Mouse (Mus musculus): ENCODE results near the gene Usp6nl. TPM values are rescaled to one million over a fixed set of nuclear protein-coding genes. Genes with fewer than 3 reads are reported as not detected.

The Usp6nl gene
- polyA plus RNA-seq, 1 experiment: 6.3 TPM

- WGBS: 14% methylated on average over 9 of the region's 9 CpGs
- no peak for TF ChIP-seq POLR2A (IDR thresholded peaks at IDR 0.05; ENCODE audit: low read depth, low read length)
- no peak for TF ChIP-seq CTCF (IDR thresholded peaks at IDR 0.05; ENCODE audit: extremely low read depth, insufficient read length, insufficient replicate concordance, low read depth, low read length)
- H3K36me3 ChIP-seq (ENCODE audit: control insufficient read depth, insufficient read depth, low read length): no peaks in the 10 kb centered on the region
- peaks cover 10% of the 10 kb centered on the region for H3K4me1 ChIP-seq (ENCODE audit: control insufficient read depth, insufficient read depth, insufficient read length, low read length)
- H3K27me3 ChIP-seq (ENCODE audit: control insufficient read depth, insufficient read depth, low read length): no peaks in the 10 kb centered on the region
- H3K4me3 ChIP-seq (ENCODE audit: low read depth, low read length): no peak overlapping the region
- H3K27ac ChIP-seq (ENCODE audit: insufficient read depth, low read depth, low read length): peak overlapping the region; percentile 2; the same call in 1 of the 2 replicates
Observed at GRCm38 (mm10) chr2:6366521-6366928, 44.1 kb downstream of the Usp6nl start.

- Histone ChIP-seq H3K4me1 (ENCODE audit: control insufficient read depth, insufficient read depth, insufficient read length, low read length) (peaks cover 10% of the 10 kb centered on the region), H3K4me3 (ENCODE audit: low read depth, low read length) (no peak overlapping the region), H3K27ac (ENCODE audit: insufficient read depth, low read depth, low read length) (no peak overlapping the region), H3K36me3 (ENCODE audit: control insufficient read depth, insufficient read depth, low read length) (no peaks in the 10 kb centered on the region), H3K27me3 (ENCODE audit: control insufficient read depth, insufficient read depth, low read length) (no peaks in the 10 kb centered on the region)
- 54% methylated on average over 6 of the region's 6 CpGs for WGBS
- no peak for TF ChIP-seq CTCF (IDR thresholded peaks at IDR 0.05; ENCODE audit: extremely low read depth, insufficient read length, insufficient replicate concordance, low read depth, low read length)
- TF ChIP-seq POLR2A (IDR thresholded peaks at IDR 0.05; ENCODE audit: low read depth, low read length): no peak
Observed at GRCm38 (mm10) chr2:6366973-6367372, 44.5 kb downstream of the Usp6nl start.

GRCm38 (mm10) chr2:6367497-6367896 is 45.0 kb downstream of the Usp6nl start:
- Histone ChIP-seq H3K27me3 (ENCODE audit: control insufficient read depth, insufficient read depth, low read length) (no peaks in the 10 kb centered on the region), H3K27ac (ENCODE audit: insufficient read depth, low read depth, low read length) (no peak overlapping the region), H3K4me1 (ENCODE audit: control insufficient read depth, insufficient read depth, insufficient read length, low read length) (peaks cover 10% of the 10 kb centered on the region), H3K36me3 (ENCODE audit: control insufficient read depth, insufficient read depth, low read length) (no peaks in the 10 kb centered on the region), H3K4me3 (ENCODE audit: low read depth, low read length) (no peak overlapping the region)
- no peak for TF ChIP-seq POLR2A (IDR thresholded peaks at IDR 0.05; ENCODE audit: low read depth, low read length)
- no peak for TF ChIP-seq CTCF (IDR thresholded peaks at IDR 0.05; ENCODE audit: extremely low read depth, insufficient read length, insufficient replicate concordance, low read depth, low read length)
- WGBS: 90% methylated on average over 6 of the region's 6 CpGs

- H3K4me3 ChIP-seq (ENCODE audit: low read depth, low read length): no peak overlapping the region
- TF ChIP-seq POLR2A (IDR thresholded peaks at IDR 0.05; ENCODE audit: low read depth, low read length) (no peak), CTCF (IDR thresholded peaks at IDR 0.05; ENCODE audit: extremely low read depth, insufficient read length, insufficient replicate concordance, low read depth, low read length) (no peak)
- H3K27ac ChIP-seq (ENCODE audit: insufficient read depth, low read depth, low read length): no peak overlapping the region
- no peaks in the 10 kb centered on the region for H3K36me3 ChIP-seq (ENCODE audit: control insufficient read depth, insufficient read depth, low read length)
- no peaks in the 10 kb centered on the region for H3K27me3 ChIP-seq (ENCODE audit: control insufficient read depth, insufficient read depth, low read length)
- WGBS: 95% methylated on average over 14 of the region's 14 CpGs
- peaks cover 11% of the 10 kb centered on the region; the same call in 1 of the 2 replicates for H3K4me1 ChIP-seq (ENCODE audit: control insufficient read depth, insufficient read depth, insufficient read length, low read length)
Observed at GRCm38 (mm10) chr2:6374216-6374615, 51.7 kb downstream of the Usp6nl start.

- TF ChIP-seq CTCF (IDR thresholded peaks at IDR 0.05; ENCODE audit: extremely low read depth, insufficient read length, insufficient replicate concordance, low read depth, low read length): no peak
- 72% methylated on average over 8 of the region's 8 CpGs for WGBS
- H3K27ac ChIP-seq (ENCODE audit: insufficient read depth, low read depth, low read length): no peak overlapping the region
- H3K4me1 ChIP-seq (ENCODE audit: control insufficient read depth, insufficient read depth, insufficient read length, low read length): peaks cover 19% of the 10 kb centered on the region
- no peak overlapping the region for H3K4me3 ChIP-seq (ENCODE audit: low read depth, low read length)
- no peaks in the 10 kb centered on the region for H3K27me3 ChIP-seq (ENCODE audit: control insufficient read depth, insufficient read depth, low read length)
- H3K36me3 ChIP-seq (ENCODE audit: control insufficient read depth, insufficient read depth, low read length): no peaks in the 10 kb centered on the region
Observed at GRCm38 (mm10) chr2:6376071-6376470, 53.6 kb downstream of the Usp6nl start.

GRCm38 (mm10) chr2:6376941-6377340 is 54.5 kb downstream of the Usp6nl start:
- TF ChIP-seq CTCF (IDR thresholded peaks at IDR 0.05; ENCODE audit: extremely low read depth, insufficient read length, insufficient replicate concordance, low read depth, low read length): no peak
- TF ChIP-seq POLR2A (IDR thresholded peaks at IDR 0.05; ENCODE audit: low read depth, low read length): no peak
- Histone ChIP-seq H3K27ac (ENCODE audit: insufficient read depth, low read depth, low read length) (no peak overlapping the region), H3K27me3 (ENCODE audit: control insufficient read depth, insufficient read depth, low read length) (no peaks in the 10 kb centered on the region), H3K36me3 (ENCODE audit: control insufficient read depth, insufficient read depth, low read length) (no peaks in the 10 kb centered on the region), H3K4me1 (ENCODE audit: control insufficient read depth, insufficient read depth, insufficient read length, low read length) (peaks cover 21% of the 10 kb centered on the region), H3K4me3 (ENCODE audit: low read depth, low read length) (no peak overlapping the region)
- WGBS: 80% methylated on average over 4 of the region's 4 CpGs

- H3K27ac ChIP-seq (ENCODE audit: insufficient read depth, low read depth, low read length): peak overlapping the region; percentile 67
- TF ChIP-seq POLR2A (IDR thresholded peaks at IDR 0.05; ENCODE audit: low read depth, low read length) (no peak), CTCF (IDR thresholded peaks at IDR 0.05; ENCODE audit: extremely low read depth, insufficient read length, insufficient replicate concordance, low read depth, low read length) (no peak)
Observed at GRCm38 (mm10) chr2:6378590-6379205, 56.2 kb downstream of the Usp6nl start.

More at GRCm38 (mm10) chr2:6378590-6379205, 56.2 kb downstream of the Usp6nl start:
- H3K27me3 ChIP-seq (ENCODE audit: control insufficient read depth, insufficient read depth, low read length): no peaks in the 10 kb centered on the region
- no peak overlapping the region for H3K4me3 ChIP-seq (ENCODE audit: low read depth, low read length)
- H3K36me3 ChIP-seq (ENCODE audit: control insufficient read depth, insufficient read depth, low read length): no peaks in the 10 kb centered on the region
- peaks cover 30% of the 10 kb centered on the region for H3K4me1 ChIP-seq (ENCODE audit: control insufficient read depth, insufficient read depth, insufficient read length, low read length)
- WGBS: 29% methylated on average over 8 of the region's 8 CpGs
